Mouse (Mus musculus): Measurements from ENCODE around the gene Apc2. TPM values are rescaled to one million over a fixed set of nuclear protein-coding genes. Genes with fewer than 3 reads are reported as not detected.

Apc2 gene
- total and polyA plus RNA-seq, 3 experiments, result 0.07 to 0.13 TPM; not detected in 1

- Histone ChIP-seq H3K27me3 (replicated peaks) (peaks cover 77% of the 10 kb centered on the region), H3K4me1 (ENCODE audit: control insufficient read depth in 1 of 2, insufficient read depth in 2 of 2) (no peaks in the 10 kb centered on the region), H3K4me2 (ENCODE audit: insufficient read depth, low read depth, poor library complexity, severe bottlenecking) (no peak overlapping the region), H3K36me3 (replicated peaks in 1 of 2; ENCODE audit: control insufficient read depth in 1 of 2, insufficient read depth in 1 of 2, low read length in 1 of 2) (no peaks in the 10 kb centered on the region), H3K27ac (ENCODE audit: insufficient read depth, low read depth) (no peak overlapping the region), H3K79me2 (replicated peaks; ENCODE audit: control insufficient read depth, extremely low read depth, insufficient read depth, poor library complexity, severe bottlenecking) (no peaks in the 10 kb centered on the region), H3K9ac (ENCODE audit: insufficient read depth, low read depth) (no peak overlapping the region), H3K9me3 (replicated peaks; ENCODE audit: low read length) (peaks cover 29% of the 10 kb centered on the region), H3K4me3 (replicated peaks in 1 of 3; ENCODE audit: low read depth in 2 of 3, low read length in 2 of 3, poor library complexity in 1 of 3) (no peak overlapping the region)
- in situ Hi-C loops (cut with MboI; ENCODE audit: low pct_ligation_motif_present, low pct_unique_long_range_greater_than_20kb, low sequenced_read_pairs) (no loop called here), dilution Hi-C loops (cut with MboI; ENCODE audit: extremely low pct_ligation_motif_present, extremely low pct_unique_long_range_greater_than_20kb, low sequenced_read_pairs) (no loop called here)
- no peak for DNase-seq (ENCODE audit: extremely low read depth)
- TF ChIP-seq BHLHE40 (IDR thresholded peaks at IDR 0.05; ENCODE audit: low read depth, low read length), result no peak
- TF ChIP-seq TBP (conservative IDR thresholded peaks at IDR 0.05; ENCODE audit: low read depth, low read length), result no peak
- no peak for TF ChIP-seq UBTF (IDR thresholded peaks at IDR 0.05; ENCODE audit: low read depth, low read length)
- TF ChIP-seq NELFE (IDR thresholded peaks at IDR 0.05; ENCODE audit: low read depth, low read length), result no peak
- TF ChIP-seq IRF4 (IDR thresholded peaks at IDR 0.05; ENCODE audit: low read depth, low read length), result no peak
- TF ChIP-seq KAT2A (IDR thresholded peaks at IDR 0.05; ENCODE audit: insufficient replicate concordance, low read length), result no peak
- TF ChIP-seq MAFK (IDR thresholded peaks at IDR 0.05; ENCODE audit: insufficient replicate concordance, low read length), result no peak
- TF ChIP-seq POLR2AphosphoS2 (IDR thresholded peaks at IDR 0.05; ENCODE audit: low read depth, low read length), result no peak
- no peak for TF ChIP-seq MAZ (IDR thresholded peaks at IDR 0.05; ENCODE audit: low read depth, low read length)
- TF ChIP-seq RAD21 (IDR thresholded peaks at IDR 0.05; ENCODE audit: low read depth, low read length), result no peak
- TF ChIP-seq POLR2A (IDR thresholded peaks at IDR 0.05; ENCODE audit: low read depth, low read length), result no peak
- no peak for TF ChIP-seq ZKSCAN1 (IDR thresholded peaks at IDR 0.05; ENCODE audit: borderline replicate concordance, low read depth, low read length)
- TF ChIP-seq ZC3H11A (IDR thresholded peaks at IDR 0.05; ENCODE audit: low read depth, low read length), result no peak
- TF ChIP-seq GABPA (IDR thresholded peaks at IDR 0.05; ENCODE audit: insufficient replicate concordance, low read depth, low read length), result no peak
- TF ChIP-seq MAX (IDR thresholded peaks at IDR 0.05; ENCODE audit: low read length), result no peak
Observed at GRCm38 (mm10) chr10:80357994-80358639, 62.3 kb downstream of the Apc2 start.

GRCm38 (mm10) chr10:80363734-80364133 is 68.0 kb downstream of the Apc2 start:
- Histone ChIP-seq H3K4me1 (ENCODE audit: control insufficient read depth in 1 of 2, insufficient read depth in 2 of 2) (no peaks in the 10 kb centered on the region), H3K27ac (ENCODE audit: insufficient read depth, low read depth) (no peak overlapping the region), H3K79me2 (replicated peaks; ENCODE audit: control insufficient read depth, extremely low read depth, insufficient read depth, poor library complexity, severe bottlenecking) (no peaks in the 10 kb centered on the region), H3K36me3 (replicated peaks in 1 of 2; ENCODE audit: control insufficient read depth in 1 of 2, insufficient read depth in 1 of 2, low read length in 1 of 2) (no peaks in the 10 kb centered on the region), H3K27me3 (replicated peaks) (peaks cover 79% of the 10 kb centered on the region), H3K9me3 (replicated peaks; ENCODE audit: low read length) (peaks cover 22% of the 10 kb centered on the region), H3K4me2 (ENCODE audit: insufficient read depth, low read depth, poor library complexity, severe bottlenecking) (no peak overlapping the region), H3K4me3 (replicated peaks in 1 of 3; ENCODE audit: low read depth in 2 of 3, low read length in 2 of 3, poor library complexity in 1 of 3) (no peak overlapping the region), H3K9ac (ENCODE audit: insufficient read depth, low read depth) (no peak overlapping the region)
- dilution Hi-C loops (cut with MboI; ENCODE audit: extremely low pct_ligation_motif_present, extremely low pct_unique_long_range_greater_than_20kb, low sequenced_read_pairs) (no loop called here), in situ Hi-C loops (cut with MboI; ENCODE audit: low pct_ligation_motif_present, low pct_unique_long_range_greater_than_20kb, low sequenced_read_pairs) (no loop called here)
- DNase-seq (ENCODE audit: extremely low read depth), result no peak
- TF ChIP-seq JUND (conservative IDR thresholded peaks at IDR 0.05; ENCODE audit: low read depth, low read length) (no peak), ZC3H11A (IDR thresholded peaks at IDR 0.05; ENCODE audit: low read depth, low read length) (no peak), ZMIZ1 (IDR thresholded peaks at IDR 0.05; ENCODE audit: low read depth, low read length) (no peak), CHD1 (IDR thresholded peaks at IDR 0.05; ENCODE audit: low read depth, low read length) (no peak), NRF1 (IDR thresholded peaks at IDR 0.05; ENCODE audit: low read depth, low read length) (no peak), MAZ (IDR thresholded peaks at IDR 0.05; ENCODE audit: low read depth, low read length) (no peak), RCOR1 (conservative IDR thresholded peaks at IDR 0.05; ENCODE audit: low read depth, low read length) (no peak), UBTF (IDR thresholded peaks at IDR 0.05; ENCODE audit: low read depth, low read length) (no peak), TBP (conservative IDR thresholded peaks at IDR 0.05; ENCODE audit: low read depth, low read length) (no peak), MAX (IDR thresholded peaks at IDR 0.05; ENCODE audit: low read length) (no peak), ZKSCAN1 (IDR thresholded peaks at IDR 0.05; ENCODE audit: borderline replicate concordance, low read depth, low read length) (no peak), KAT2A (IDR thresholded peaks at IDR 0.05; ENCODE audit: insufficient replicate concordance, low read length) (no peak), POLR2A (IDR thresholded peaks at IDR 0.05; ENCODE audit: low read depth, low read length) (no peak), IRF4 (IDR thresholded peaks at IDR 0.05; ENCODE audit: low read depth, low read length) (no peak), MYC (IDR thresholded peaks at IDR 0.05; ENCODE audit: low read depth, low read length) (no peak), CHD2 (IDR thresholded peaks at IDR 0.05; ENCODE audit: low read length) (no peak), SMC3 (IDR thresholded peaks at IDR 0.05; ENCODE audit: low read depth, low read length) (no peak), POLR2AphosphoS2 (IDR thresholded peaks at IDR 0.05; ENCODE audit: low read depth, low read length) (no peak), ZNF384 (IDR thresholded peaks at IDR 0.05; ENCODE audit: low read depth, low read length) (no peak)
